Mouse (Mus musculus) megakaryocyte, embryonic 14.5 days (primary cell): ENCODE measurements at regions not wholly inside any gene's neighbourhood (a gene's known extent, or its start where the extent isn't known, plus 50 kb on each side); places are given as distances from the start of the nearest gene placed in this dataset.

Source experiments
- FLI1 ChIP-seq: IDR thresholded peaks from 2 replicates; pipeline ENCODE4 v1.6.1; 2012; ENCODE audit warnings: low read length, inconsistent platforms, mixed read lengths
- GATA1 ChIP-seq: IDR thresholded peaks from 3 replicates; pipeline ENCODE4 v1.6.1; 2012; ENCODE audit warnings: mixed read lengths, low read length, inconsistent platforms, borderline replicate concordance

- TF ChIP-seq GATA1 (no peak), FLI1 (no peak)
Observed at GRCm38 (mm10) chr10:111107387-111107786, 57.2 kb upstream of the Osbpl8 start.
